Mouse (Mus musculus) A20 (cell line): Measurements from ENCODE around the gene Cd300ld3.

Source experiments
- DNase-seq: peaks from one replicate; pipeline ENCODE4 v3.0.0-alpha.2; 2011; ENCODE audit warnings: low read depth, low spot score

Gene Cd300ld3

DNA sequence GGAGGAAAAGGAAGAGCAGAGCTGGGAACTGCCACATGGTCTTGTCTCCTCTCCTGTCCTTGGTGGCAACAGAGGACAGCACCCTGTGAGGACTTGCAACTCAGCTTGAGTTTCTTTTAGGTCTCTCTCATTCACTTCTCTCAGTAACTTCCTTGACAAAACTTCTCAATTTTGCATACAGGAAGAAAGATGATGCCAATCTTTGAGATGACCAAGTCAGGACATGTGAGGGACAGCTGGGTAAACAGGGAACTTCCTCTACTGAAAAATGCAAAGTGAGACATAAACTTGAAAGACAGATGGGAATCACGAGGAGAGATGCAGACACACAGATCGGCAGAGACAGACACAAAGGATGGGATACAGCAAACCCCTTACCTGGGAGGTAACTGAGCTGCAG lies at the start of gene Cd300ld3:
Gene Cd300ld3, minus strand, starts transcription at position 151 of the 400 bp plus-strand sequence.
- DNase-seq = peak; percentile 46

DNA sequence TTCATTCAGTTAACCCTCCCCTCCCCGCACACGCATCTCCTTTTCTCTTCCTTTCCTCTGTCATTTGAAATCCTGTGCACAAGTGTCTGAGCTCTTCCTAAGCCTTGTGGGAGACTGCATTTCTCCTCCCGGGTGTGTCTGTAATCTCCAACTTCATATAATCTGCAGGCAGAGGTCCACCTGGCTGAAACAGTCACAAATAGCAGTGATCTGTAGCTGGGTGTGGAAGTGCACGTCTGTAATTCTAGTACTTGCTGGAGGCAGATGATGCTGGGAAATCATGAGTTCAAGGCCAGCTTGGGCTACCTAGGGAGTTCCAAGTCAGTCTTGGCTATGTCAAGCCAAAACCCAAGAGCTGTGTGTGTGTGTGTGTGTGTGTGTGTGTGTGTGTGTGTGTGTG lies 43.9 kb upstream of the Cd300ld3 start:
- no peak for DNase-seq

DNA sequence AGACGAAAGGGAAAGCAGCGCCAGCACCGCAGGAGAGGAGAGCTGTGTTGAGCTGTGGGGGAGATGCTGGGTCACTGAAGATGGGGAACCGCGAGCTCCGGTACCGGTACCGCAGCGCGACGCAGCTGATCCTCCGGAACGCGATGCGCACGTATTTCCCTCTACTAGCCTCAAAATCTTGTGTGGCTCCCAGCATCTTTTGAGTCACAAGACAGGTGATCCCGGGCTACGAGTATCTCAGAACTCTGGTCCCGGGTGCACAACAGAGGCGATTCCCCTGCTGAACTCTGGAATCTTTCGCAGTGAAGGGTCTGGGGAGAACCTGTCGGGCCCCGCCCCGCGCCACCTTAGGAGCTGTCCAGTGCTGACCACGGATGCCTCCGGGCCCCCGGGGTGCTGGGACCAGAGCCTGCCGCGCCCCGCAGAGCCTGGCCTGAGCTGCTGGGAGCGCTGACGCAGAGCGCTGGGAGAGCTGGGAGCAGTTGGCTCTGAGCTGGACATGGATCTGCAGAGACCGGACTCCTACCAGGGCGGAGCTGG lies 43.2 kb upstream of the Cd300ld3 start, which contains the start of gene Rab37:
Gene Rab37, plus strand, starts transcription at position 70 of the 540 bp plus-strand sequence.
- no peak for DNase-seq

DNA sequence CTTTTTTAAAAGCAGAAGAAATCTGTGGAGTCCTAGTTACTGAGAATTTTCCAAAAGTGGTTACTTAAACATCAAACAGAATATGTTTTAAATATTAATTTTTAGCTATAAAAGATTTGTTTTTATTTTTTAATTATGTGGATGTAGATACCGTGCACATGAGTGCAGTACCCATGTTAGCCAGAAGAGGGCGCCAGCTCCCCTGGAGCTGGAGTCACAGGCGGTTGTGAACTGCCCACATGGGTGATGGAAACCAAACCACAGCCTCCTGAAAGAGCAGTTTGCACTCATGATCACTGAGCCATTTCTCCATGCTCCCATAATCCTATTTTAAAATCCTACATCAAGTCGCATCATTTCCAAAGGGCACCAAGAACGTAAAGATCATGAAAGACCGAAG lies 41.6 kb upstream of the Cd300ld3 start:
- DNase-seq = peak; percentile 54

DNA sequence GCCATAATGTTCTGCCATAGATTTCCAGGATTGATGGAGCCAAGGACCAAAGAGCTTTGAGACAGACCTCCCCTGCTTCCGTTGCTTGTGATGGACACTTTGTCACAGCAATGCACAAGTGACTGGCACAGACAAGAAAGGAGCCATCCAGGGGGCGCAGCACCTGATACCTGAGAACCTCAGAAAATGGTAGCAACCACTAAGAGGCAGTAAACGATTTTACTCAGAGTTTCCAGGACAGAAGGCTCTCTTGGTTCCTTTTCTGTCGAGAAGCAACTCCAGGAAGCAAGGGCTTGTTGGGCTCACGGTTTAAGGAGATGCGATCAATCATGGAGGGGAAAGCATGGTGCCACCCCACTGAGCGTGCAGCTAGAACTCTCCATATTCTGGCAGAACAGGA lies 38.0 kb upstream of the Cd300ld3 start:
- DNase-seq = no peak

DNA sequence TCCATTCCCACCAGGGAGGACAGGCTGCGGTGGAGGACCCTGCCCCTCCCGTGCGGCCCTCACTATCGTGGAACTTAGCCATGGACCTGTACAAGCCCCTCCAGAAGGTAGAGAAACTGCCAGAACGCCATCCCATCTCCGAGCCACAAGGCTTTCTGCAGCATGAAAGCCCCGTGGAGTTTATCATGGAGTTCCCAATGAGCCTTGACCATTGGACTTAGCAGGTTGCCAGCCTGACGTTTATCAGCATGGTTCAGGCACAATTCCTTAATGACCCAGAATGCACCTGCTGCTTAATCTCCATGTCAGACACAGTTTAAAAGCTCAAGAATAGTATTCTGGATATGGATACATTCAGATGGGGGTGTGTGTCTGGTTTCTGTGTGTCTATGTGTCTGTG lies 36.9 kb upstream of the Cd300ld3 start:
- no peak for DNase-seq

DNA sequence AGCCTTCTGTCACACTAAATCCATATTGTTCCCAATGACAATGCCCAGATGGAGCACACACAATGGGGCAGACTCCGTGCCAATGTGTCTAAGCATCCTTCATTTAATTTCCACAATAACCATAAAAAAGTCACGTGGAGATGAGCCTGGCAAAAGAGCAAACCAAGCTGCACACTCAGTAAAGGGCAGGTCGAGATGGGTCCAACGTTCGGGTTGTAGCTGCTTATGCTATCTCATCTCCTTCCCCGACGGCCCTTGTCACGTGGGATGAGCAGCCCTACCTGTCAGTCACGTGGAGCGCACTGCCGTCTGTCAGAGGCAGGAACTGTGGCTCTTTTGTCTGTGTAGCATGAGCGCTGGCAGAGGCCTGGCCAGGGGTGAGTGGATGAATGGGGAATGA lies 36.4 kb upstream of the Cd300ld3 start:
- no peak for DNase-seq

DNA sequence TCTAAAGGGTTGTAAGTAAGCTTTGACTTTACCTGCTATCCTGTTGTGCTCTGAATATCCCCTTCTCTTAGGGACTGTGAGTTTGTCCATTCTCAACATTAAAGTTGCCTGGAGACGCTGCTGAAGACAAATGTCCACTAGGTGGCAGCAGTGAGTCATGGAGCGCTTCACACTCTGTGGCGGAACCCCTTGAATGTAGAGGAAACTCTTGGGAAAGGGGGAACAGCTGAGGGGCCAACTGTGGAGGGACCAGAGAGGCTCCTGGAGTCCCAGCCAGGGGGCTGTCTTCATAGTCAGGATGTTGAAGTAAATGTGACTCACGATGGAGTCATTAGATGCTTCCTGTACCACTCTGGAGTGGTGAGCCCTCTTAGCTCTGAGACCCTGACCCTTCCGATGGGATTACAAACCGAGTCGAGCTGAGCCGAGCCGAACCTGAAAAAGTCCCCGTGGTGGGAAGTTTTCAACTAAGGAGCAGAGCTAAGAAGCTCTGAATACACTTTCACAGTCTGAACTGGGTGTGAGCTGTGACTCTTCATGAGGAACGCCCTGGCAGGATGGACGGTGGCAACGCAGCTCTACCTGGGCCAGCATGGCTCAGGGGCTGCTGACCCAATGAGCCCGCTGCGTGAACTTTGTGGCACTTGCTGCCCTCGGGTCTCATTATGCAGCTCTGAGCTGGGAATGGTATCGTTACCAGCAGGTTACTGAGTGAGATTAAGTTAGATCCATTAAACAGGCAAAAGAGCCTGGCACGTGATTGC lies 35.3 kb upstream of the Cd300ld3 start:
- peak; percentile 73 for DNase-seq

DNA sequence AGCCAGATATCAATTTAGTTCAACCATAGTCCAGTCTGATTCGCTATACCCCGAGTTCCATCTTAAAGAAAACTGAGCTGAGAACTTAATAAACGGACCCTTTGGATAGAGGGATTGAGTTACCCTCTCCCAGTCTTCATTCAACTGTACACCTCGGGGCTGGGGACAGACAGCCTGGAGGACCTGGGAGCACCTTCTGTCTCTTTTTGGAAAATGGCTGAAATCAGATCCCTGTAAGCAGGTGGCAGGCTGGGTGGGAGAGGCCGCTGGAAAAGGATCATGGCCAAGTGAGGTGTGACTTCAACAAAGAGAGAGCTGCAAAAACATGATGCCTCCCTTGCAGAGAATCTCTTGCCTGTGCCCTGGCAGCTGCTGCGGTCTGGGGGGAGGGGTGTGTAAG lies 34.0 kb upstream of the Cd300ld3 start:
- DNase-seq = no peak

DNA sequence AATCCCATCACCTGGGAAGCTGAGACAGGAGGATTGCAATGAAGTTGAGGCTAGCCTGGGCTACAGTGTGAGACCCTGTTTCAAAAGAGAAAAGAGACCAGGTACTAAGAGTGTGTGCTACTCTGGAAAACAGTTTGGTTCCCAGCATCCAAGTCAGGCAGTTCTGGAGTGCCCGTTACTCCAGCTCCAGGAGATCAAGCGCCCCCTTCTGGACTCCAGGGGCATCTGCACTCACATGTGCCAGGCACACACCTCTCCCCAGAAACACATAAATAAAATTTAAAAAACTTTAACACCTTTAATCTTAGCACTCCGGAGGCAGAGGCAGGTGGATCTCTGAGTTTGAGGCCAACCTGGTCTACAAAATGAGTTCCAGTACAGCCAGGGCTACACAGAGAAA lies 33.2 kb upstream of the Cd300ld3 start:
- no peak for DNase-seq

DNA sequence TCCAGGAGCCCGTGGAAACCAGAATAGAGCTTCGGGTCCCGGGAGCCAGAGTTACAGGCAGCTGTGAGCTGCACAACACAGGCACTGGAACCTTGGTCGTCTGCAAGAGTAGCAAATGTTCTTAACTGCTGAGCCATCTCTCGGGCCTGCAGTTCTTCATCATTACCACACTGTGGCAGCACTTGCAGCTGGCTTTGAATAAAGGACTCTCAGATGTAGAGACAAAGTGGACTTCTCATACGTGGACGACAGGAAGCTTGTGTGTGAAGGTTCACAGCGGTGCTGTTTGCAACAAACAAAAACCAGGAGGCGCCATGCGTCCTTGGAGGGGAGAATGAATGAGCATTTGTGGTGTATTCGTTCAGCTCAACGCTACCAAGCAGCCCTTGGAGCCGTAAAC lies 32.7 kb upstream of the Cd300ld3 start:
- DNase-seq = peak; percentile 77

DNA sequence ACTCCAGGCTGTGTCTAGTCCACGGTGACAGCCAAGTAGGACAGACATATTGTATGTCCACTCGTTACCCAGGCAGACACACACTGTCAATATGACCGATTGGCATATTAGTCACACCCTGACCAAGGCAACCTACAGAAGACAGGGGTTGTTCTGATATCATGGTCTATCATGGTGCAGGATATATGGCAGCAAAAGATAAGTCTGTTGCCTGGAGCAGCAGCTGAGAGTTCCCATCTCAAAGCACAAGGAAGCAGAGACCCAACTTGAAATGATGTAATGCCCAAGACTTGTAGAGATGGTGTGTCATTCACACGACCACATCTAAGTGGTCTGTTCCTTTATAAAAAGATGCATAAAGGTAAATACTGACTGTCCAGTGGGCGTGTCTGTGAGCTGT lies 30.5 kb upstream of the Cd300ld3 start:
- DNase-seq = no peak

DNA sequence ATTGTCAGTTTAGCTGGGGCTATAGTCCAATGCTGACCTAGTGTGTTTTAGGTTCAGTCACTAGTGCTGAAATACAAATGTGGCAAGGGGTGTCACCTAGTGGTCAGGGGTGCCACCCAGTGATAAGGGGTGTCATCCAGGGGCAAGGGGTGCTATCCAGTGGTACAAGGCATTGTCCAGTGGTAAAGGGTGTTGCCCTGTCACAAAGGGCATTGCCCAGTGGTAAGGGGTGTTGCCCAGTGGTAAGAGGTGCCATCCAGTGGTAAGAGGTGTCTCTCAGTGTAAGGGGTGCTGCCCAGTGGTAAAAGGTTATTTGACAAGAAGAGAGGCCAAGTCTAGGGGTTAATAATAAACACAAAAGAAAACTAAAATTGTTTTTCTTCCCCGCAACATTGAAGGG lies 29.2 kb upstream of the Cd300ld3 start:
- DNase-seq = no peak

DNA sequence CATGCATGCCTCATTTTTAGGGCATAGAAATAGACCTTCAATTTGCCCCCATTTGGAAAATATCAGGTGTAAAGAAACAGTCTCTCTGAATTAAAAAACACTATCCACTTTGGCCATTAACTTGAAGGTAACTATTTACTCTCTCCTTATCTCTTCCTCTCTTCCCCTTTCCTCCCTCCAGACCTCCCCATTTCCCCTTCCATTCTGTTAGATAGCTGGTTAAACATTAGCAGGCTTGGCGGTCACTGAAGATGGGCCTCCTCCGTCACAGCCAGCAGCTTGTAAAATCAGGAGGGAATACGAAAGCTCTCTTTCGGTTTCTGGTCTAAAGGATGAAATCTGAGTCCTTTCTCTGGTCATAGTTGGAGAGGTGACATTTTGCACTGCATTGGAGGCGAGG lies 27.6 kb upstream of the Cd300ld3 start:
- no peak for DNase-seq

DNA sequence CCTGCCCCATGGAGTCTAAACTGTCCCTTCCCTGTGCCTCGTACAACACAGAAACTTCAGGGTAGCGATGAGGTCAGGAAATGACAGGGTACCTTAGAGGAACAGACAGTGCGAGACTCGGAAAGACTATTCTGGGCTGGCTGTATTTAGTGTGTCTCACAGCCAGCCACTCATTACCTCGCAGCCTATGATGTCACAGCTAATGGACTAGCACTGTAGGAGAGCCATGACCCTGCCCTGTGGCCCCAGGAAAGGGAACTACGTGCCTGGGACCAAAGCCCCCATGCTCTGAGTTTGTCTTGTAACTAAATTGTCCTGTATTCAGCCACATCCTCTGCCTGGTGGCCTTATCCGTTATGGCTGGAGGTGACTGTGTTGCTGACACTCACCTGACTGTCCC lies 27.2 kb upstream of the Cd300ld3 start:
- DNase-seq = no peak

DNA sequence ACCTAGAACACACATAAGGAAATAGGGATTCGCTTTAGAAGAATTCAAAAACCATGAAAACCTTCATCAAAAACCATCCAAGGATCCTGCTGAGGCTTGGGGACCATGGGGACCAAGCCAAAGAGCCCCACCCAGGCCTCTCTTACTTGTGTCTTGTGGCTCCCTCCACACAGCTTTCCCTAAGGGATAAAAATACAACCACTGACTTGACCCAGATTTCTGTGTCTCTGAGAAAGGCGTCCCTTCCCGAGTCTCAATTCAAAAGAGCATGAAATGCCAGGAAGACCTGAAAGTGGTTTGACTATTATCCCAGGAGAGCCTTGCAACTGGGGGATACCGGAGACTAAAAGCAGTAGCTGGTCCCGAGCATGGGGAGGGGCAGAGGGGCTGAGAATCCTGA lies 24.8 kb upstream of the Cd300ld3 start:
- no peak for DNase-seq

DNA sequence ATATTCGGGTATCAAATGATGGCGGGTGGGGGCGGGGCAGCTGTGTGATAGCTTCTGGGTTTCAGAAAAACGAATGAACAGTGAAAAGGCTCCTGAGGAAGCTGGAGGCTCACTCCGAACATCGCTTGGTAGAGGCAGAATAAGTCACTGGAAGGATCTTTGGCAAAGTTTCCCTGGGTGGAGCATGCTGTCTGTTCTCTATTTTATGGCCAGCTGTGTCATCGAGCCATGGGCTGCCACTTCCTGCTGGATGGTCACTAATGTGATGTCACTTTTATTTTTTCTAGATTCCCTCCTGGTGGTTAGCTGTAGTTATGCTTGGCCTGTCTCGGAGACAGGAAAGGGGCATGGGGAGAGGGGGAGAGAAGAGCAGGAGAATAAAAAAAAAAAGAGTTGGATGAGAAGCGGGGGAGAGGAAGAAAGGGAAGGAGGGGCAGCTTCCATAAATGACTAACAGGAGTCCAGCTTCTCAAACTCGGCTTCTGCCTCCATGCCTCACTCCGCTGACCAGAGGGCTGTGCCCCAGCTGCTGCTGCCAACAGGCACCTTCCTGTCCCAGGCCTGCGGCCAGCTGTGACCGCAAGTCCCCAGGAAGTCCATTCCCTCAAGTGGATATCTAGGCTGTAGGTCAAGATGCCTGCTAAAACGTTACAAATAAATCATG lies 23.6 kb upstream of the Cd300ld3 start:
- no peak for DNase-seq

DNA sequence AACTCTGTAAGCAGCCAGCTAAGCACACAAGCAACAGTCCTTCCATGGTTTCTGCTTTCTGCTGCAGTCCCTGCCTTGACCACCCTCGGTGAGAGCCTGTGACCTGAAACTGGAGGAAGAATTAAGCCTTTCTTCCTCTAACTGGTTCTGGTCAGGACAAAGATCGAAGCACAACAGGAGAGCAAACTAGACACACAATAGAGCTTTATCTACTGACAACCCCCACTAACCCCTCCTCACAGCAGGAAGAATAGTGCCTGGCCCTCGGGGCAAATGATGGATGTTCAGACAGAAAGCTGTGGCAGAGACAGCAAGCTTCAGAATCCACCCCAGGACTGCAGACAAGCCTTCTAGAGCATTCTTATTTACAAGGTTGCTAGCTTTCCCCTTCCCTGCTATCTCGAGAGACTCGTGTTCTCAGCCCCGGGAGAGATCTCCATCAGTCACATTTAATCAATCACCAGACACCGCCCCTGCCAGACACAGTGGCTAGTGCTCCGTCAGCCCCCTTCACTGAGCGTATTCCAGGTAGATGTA lies 22.9 kb upstream of the Cd300ld3 start:
- no peak for DNase-seq

DNA sequence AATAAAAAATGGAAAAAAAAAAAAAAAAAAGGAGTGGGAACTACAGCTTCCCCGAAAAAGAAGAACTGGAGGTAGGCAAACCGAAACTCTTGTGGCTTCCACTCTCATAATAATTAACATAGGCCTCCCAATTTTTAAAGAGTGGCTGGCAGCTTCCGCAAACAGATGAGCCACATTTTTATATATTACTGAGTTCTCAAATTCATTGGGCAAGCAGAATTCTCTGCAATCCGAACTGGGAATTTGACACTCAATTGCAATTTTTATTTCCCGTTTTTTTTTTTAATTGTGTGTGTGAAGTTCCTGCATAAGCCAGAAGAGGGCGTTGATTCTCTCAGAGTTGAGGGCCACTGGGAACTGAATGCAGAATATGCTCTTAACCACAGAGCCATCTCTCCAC lies 18.6 kb upstream of the Cd300ld3 start:
- DNase-seq = peak; percentile 34

DNA sequence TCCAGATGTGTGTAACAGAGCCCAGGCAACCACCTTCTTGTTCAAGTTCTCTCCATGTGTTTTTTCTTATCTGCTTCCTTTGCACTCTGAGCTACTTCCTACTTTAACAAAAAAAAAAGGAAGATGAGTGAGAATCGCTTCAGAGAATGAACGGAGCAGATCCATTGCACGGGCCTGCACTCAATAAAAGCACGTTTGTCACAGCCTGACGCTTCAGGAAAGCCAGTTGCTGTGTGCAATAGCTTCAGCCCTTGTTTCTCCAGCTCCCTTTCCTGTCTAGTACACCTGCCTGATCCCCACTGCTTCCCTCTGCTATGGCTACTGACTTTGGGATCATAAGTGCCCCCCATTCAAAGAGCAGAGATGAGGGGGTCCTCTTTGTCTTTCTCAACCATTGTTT lies 13.9 kb upstream of the Cd300ld3 start, which contains the start of gene Cd300e:
Gene Cd300e, minus strand, starts transcription at position 101 of the 400 bp plus-strand sequence.
- DNase-seq = no peak

DNA sequence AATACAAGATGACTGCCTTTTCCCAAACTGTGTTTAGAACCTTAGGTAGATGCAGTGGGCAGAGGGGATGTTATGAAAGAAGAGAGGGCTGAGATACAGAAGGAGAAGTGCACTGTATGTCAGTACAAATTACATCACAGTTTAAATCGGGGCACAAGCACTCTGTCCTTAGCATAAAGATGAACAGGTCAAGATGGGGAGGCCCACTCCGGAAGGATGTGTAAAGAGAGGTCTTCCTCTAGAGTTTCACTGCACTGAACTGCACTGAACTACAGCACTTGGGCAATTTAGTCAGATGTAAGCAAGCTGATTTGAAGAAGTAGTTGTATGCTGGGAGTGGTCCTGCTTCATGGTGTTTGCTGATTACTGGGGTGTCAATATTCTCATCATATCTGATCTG lies 11.6 kb upstream of the Cd300ld3 start:
- DNase-seq = no peak

DNA sequence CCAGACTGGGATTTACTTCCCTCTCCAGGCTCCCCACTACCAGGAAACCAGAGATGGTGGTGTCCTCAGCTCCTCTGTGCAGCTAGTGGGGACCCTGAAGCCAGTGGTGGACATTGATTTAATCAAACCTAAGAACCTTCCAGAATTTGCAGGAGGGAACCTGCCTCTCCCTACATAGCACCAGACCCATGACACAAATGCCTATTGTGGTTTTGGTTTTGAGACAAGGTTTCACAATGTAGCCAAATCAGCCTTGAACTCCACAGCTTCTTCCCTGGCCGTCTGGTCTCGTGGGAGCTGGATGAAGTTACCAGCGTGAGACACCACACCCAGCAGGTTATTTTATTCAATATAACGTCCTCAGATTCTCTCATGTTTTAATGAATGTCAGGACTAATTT lies 10.5 kb upstream of the Cd300ld3 start:
- DNase-seq = no peak

DNA sequence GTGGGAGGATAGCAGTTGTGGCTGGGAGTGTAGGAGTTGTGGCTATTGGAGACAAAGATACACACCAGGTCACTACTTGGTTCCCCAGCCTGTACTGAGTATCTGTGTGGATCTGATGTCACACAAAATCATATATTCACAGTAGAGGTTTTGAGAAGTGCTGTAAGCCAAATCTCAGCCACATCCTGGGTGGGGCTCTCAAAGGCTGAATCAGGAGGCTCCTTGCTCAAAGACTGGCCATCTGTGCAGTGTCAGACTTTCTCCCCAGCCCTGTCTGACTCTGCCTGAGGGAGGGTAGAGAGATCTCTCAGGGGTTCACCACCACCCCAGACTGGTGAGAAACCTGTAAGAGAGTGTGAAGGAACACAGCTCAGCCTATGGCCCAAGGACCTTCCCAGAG lies 6.3 kb upstream of the Cd300ld3 start:
- no peak for DNase-seq
